Mouse (Mus musculus) splenic B cell, adult 2 months (primary cell): Measurements from ENCODE around the gene Dera.

Source experiments
- DNase-seq: peaks from one replicate; pipeline ENCODE4 v3.0.0-alpha.2; 2011; ENCODE audit warnings: low read depth, low spot score
- H3K27me3 ChIP-seq: 2 replicates; pipeline ENCODE4 v1.6.1; 2012; ENCODE audit warnings: mild to moderate bottlenecking, low read length, moderate library complexity, mixed read lengths; ENCODE audit not compliant: control insufficient read depth, poor library complexity, insufficient read depth, severe bottlenecking
- H3K36me3 ChIP-seq: 2 replicates; pipeline ENCODE4 v1.6.1; 2012; ENCODE audit warnings: mild to moderate bottlenecking, low read length, moderate library complexity, mixed read lengths; ENCODE audit not compliant: control insufficient read depth, poor library complexity, insufficient read depth, severe bottlenecking

Gene Dera

GRCm38 (mm10) chr6:137774166-137774565 lies 19.8 kb downstream of the Dera start:
- Histone ChIP-seq H3K36me3 (0 out of 2 replicates have a peak, but pooled peaks cover 2% of the 10 kb centered on the region), H3K27me3 (no peaks in the 10 kb centered on the region)
- DNase-seq, result no peak

DNA sequence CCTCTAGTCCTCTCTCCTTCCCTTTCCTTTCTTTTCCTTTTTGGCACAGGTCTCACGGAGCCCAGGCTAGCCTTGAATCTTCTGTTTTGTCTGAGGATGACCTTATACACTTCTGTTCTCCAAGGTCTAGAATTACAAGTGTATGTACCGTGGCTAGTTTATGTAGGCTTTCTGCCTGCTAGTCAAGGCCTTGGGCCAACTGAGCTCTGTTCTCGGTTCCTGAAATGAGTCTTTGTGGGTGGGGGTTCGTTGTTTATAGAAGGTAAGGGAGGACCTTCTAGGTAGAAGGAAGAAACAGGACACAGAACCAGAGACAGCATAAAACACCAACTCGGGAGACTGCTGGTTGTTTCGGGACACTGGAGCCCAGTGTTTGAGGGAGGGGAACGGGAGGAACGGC lies 20.8 kb downstream of the Dera start:
- H3K27me3 ChIP-seq, result no peaks in the 10 kb centered on the region
- DNase-seq, result no peak
- peaks cover 5% of the 10 kb centered on the region; the same call in 1 of the 2 replicates for H3K36me3 ChIP-seq

GRCm38 (mm10) chr6:137776981-137777380 lies 22.6 kb downstream of the Dera start:
- Histone ChIP-seq H3K27me3 (no peaks in the 10 kb centered on the region), H3K36me3 (peaks cover 6% of the 10 kb centered on the region; the same call in 1 of the 2 replicates)
- DNase-seq, result no peak

DNA sequence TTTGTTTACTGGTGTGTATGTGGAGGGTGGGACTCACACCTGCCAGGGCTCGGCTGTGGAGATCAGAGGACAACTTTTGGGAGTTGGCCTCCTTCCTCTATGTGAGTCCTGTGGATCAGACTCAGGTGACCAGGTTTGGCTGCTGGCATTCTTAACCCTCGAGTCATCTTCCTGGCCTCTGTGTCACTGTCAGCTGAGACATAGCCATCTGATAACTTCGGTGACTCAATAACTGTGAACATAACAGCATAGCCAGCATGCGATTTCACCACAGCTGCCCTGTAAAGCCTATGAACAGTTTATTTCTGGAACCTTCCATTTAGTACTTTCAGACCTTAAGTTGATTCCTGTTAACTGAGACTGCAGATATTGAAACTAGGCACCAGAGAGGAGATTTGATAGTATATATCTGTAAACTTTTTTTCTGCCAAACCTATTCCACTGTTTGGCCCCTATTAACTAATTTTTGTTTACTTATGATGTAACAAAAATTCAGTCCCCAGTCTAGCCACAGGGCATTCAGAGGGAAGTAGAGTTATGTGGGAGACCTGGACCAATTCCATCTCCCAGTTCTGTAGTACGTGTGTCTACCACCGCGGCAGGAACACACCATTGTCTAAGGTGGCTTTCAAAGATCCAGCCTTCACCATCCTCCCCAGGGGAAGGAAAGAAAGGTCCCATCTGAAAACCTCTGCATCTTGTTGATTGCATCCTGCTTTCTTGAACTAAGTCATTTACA lies 29.7 kb downstream of the Dera start:
- DNase-seq, result no peak
- H3K27me3 ChIP-seq, result no peaks in the 10 kb centered on the region
- H3K36me3 ChIP-seq, result peaks cover 18% of the 10 kb centered on the region

DNA sequence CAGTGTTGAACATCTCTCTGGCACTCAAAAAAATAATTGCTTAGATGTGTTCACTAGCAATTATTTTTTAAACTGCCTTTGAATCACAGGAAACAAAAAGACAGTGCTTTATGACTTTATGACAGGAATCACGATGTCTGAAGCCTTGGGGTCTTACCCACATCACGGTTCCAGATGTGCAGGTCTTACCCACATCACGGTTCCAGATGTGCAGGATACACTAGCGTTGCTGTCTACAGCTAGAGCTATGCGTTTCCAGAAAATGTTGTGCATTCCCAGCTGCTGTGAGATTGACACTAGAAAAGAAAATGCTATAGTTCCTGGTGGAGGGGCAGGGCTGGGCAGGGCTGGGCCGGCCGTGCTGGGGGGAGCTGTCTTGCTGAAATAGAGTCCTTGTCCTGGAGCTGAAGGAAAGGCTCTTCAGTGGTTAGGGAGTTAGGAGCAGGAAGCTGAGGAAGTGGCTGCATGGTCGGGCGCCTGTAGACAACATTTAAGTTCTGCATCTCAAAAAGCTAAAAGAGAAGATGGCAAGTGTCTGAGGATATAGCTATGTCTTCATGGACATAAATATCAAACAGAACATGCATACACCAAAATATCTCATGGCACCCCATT lies 34.7 kb downstream of the Dera start:
- DNase-seq, result no peak
- H3K27me3 ChIP-seq, result no peaks in the 10 kb centered on the region
- H3K36me3 ChIP-seq, result peaks cover 9% of the 10 kb centered on the region

GRCm38 (mm10) chr6:137789658-137790057 lies 35.3 kb downstream of the Dera start:
- no peak for DNase-seq
- no peaks in the 10 kb centered on the region for H3K27me3 ChIP-seq
- peaks cover 9% of the 10 kb centered on the region for H3K36me3 ChIP-seq

GRCm38 (mm10) chr6:137795494-137795893 lies 41.1 kb downstream of the Dera start:
- Histone ChIP-seq H3K27me3 (no peaks in the 10 kb centered on the region), H3K36me3 (peaks cover 9% of the 10 kb centered on the region)
- no peak for DNase-seq

GRCm38 (mm10) chr6:137796596-137797567 lies 42.5 kb downstream of the Dera start:
- peaks cover 12% of the 10 kb centered on the region for H3K36me3 ChIP-seq
- H3K27me3 ChIP-seq, result no peaks in the 10 kb centered on the region
- peak; percentile 7 for DNase-seq

GRCm38 (mm10) chr6:137799253-137799652 lies 44.9 kb downstream of the Dera start:
- H3K36me3 ChIP-seq, result peaks cover 12% of the 10 kb centered on the region

DNA sequence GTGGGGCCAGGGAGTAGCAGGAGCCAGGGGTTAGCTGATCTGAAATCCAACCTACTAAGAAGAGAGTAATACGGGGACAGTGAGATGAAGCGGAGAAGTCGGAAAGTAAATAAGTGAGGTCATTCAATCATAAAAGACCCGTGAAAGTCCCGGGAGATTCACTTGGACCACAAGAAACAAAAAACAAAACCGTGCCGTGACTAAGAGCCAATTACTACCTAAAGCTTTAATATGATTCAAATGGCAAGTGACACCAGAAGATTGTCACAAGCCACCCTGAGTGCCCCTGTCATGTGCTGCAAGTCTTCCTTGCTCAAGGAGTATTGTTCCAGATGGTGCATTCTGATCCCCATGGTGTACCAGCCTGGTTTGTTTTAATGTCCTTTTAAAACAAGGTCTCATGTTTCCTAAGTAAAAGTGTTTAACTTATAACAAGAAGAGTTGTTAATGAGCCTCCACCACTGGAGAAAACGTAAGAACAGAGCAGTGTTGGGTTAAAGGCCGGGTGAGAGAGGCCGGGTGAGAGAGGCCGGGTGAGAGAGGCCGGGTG lies 49.2 kb downstream of the Dera start:
- H3K27me3 ChIP-seq, result no peaks in the 10 kb centered on the region
- DNase-seq, result no peak

More at GRCm38 (mm10) chr6:137799253-137799652, 44.9 kb downstream of the Dera start:
- DNase-seq, result no peak
- H3K27me3 ChIP-seq, result no peaks in the 10 kb centered on the region

GRCm38 (mm10) chr6:137804121-137804520 lies 49.8 kb downstream of the Dera start:
- Histone ChIP-seq H3K27me3 (no peaks in the 10 kb centered on the region), H3K36me3 (peaks cover 8% of the 10 kb centered on the region)
- DNase-seq, result no peak

More for the DNA sequence above, 49.2 kb downstream of the Dera start:
- peaks cover 8% of the 10 kb centered on the region for H3K36me3 ChIP-seq

- Histone ChIP-seq H3K36me3 (peaks cover 5% of the 10 kb centered on the region), H3K27me3 (no peaks in the 10 kb centered on the region)
- DNase-seq, result no peak
Observed at GRCm38 (mm10) chr6:137804606-137805005, 50.3 kb downstream of the Dera start.

DNA sequence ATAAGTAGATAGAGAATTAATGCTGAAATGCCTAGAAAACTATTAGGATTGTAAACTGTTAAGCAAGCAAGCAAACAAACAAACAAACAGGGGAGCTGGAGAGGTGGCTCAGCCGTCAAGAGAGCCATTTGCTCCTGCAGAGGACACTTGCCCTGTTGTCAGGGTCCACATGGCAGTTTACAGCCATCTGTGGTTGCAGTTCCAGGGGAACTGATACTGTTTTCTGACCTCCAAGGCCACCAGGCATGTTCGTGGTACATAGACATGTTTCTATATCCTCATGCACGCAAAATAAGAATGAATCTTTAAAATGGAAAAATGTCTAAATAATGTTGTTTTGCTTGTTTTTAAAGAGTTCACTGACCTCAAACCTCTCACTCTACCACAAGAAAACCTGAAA lies 52.0 kb downstream of the Dera start:
- Histone ChIP-seq H3K36me3 (no peaks in the 10 kb centered on the region; the same call in none of the 2 replicates), H3K27me3 (no peaks in the 10 kb centered on the region)
- DNase-seq, result no peak

GRCm38 (mm10) chr6:137806806-137807205 lies 52.5 kb downstream of the Dera start:
- H3K27me3 ChIP-seq, result no peaks in the 10 kb centered on the region
- DNase-seq, result no peak
- no peaks in the 10 kb centered on the region; the same call in none of the 2 replicates for H3K36me3 ChIP-seq
